Mouse (Mus musculus): ENCODE results near the gene Gm20532.

DNA sequence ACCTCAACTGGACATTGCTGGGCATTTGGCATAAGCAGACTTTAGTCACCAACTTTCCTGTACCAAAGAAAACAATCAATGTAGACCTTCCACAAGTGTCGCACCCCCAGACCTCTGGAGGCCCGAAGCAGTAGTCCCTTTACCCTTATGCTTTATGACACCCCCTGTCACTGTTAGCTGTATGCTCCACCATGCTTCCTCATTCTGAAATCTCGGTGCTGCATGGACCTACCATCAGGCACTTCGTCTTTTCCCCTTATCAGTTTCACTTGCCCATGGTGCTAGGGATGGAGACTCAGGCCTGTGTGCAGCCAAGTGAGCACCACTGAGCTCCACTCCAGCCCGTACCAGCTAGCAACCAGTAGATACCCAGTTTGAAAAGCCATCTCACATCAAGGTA is 51.6 kb downstream of the Gm20532 start:
- no peak for TF ChIP-seq POLR2A (IDR thresholded peaks at IDR 0.05; ENCODE audit: borderline replicate concordance, insufficient read depth, low read length)
- no peak for TF ChIP-seq CTCF (IDR thresholded peaks at IDR 0.05; ENCODE audit: borderline replicate concordance, insufficient read depth, low read depth, low read length)

All from cerebellum, adult 2 months (tissue).